Mouse (Mus musculus): ENCODE measurements around the gene Themis3. TPM values are rescaled to one million over a fixed set of nuclear protein-coding genes. Genes with fewer than 3 reads are reported as not detected.

Themis3 gene
- total RNA-seq, 2 experiments from 2014 or later, result 0.08 TPM; not detected in 1

Other genes starting within 250 kb of the Themis3 start
- gene Mtcl1, start 144.9 kb downstream of the Themis3 start, total RNA-seq (2021), result 1 to 10 TPM; 4.2 to 6.0 TPM
- 100 to 1,000 TPM; 206 to 221 TPM for gene Rab12, start 74.9 kb downstream of the Themis3 start, total RNA-seq (2021)